Mouse (Mus musculus): ENCODE results near the gene Chrna9.
A peak's percentile ranks its signal among the peaks of the same experiment; 100 is the strongest.

Chrna9 gene

DNA sequence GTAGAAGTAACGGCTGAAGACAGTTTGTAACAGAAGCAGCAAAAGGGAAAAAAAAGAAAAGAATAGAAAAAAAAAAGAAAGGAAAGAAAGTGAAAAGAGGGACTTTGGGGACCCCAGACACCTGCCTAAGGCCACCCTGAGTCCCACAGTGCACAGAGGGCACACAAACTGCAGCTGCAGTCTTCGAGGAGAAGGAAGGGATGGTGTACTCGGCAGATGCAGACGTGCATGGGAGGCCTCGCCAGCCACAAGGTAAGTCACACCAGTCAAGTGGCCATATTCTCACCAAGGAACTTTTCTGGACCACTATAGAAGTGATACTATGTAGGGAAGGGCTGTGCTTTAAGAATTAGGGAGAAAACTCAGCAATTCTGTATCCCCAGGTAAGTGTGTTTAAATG lies at the start of gene Chrna9:
Chrna9 (plus strand) TSS at position 139 of the 400 bp plus-strand sequence.
- no peak for DNase-seq

DNA sequence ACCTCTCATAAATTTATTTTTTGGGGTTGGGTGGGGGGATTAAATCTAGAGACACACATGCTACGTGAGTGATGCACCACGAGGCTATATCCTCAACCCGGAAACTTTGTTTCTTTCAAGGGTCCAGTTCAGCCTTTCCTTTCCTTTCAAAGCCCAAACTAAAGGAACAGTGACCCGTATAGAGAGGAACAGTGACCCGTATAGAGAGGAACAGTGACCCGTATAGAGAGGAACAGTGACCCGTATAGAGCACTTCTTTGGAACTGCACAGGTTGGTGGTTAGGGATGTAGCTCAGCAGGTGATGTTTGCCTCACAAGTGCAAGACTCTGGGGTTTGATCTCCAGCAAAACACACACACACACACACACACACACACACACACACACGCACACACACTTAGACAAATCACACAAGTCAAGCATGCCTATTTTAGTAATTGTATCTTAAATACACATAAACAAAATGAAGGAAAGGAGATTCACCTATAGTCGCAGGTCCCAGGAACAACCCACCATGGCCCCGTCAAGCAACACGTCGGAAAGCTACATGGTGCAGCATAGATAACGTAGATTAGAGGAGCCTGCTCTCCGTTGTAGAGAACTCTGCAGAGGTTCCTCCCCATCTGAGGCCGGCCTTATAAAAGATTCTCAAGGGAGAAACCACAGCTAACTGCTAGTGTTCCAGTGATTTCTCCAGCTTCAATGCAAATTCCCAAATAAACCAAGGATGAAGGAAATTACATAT lies 48.9 kb upstream of the Chrna9 start:
- DNase-seq, result no peak

DNA sequence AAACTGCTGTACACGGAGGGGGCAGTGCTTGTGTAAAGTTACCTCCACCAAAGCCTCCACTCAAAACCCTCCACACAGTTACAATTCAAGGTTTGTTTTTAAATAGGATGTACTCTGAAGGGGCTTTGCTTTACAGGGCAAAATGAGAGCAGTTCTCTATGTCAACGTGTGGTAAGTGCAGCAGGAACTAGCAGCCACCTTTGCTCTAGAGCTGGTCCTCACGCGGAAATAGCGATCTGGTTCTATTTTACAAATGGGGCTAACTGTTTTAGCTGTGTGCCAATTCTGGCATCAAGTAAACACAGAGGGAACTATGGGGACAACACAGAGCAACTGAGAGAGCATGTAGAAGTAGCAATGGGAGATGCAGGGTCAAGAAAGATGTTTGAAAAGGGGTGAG lies 46.6 kb upstream of the Chrna9 start:
- no peak for DNase-seq

DNA sequence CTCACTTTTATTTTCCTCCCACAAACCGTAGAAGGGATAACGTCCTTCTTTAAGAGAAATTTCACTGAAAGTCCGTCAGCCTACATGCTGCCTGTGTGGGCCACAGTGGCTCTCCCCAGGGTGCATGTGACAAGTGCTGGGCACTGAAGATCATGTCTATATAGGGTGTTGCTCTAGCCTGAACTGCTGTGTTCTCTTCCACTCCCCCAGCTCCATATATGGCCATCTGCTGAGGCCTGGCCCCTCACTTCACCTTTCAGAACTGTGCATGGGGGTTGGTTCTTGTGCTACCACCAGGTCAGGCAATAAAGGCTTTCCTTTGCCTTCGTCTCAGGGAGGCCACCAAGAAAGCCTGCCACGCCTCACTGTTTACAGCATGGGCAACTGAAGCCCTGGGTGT lies 45.7 kb upstream of the Chrna9 start:
- no peak for DNase-seq

DNA sequence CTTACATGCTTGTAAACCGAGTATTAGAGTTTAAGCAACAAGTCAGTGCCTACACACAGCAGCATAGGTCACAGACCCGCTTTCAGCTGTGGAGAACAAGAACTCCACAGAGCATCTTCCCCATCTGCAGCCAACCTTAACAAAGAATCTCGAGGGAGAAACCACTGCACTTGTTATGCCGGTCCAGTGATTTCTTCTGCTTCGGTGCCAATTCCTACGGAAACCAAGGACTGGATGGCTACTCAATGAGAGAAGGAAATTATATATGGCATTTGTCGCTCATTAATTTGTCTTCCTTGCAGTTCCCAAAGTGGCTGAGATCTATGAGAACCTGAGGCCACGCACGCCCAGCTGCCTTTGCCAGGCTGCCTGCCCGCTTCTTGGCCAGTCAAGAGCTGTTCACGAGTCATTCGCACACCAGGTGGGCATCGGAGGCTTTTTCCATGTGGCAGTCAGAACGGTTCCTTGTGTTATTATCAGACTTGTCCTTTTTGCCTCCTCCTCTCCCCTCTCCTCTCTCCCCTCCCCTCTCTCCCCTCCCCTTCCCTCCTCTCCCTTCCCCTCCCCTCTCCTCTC lies 43.4 kb upstream of the Chrna9 start:
- DNase-seq, result peak; percentile 8 to 12

DNA sequence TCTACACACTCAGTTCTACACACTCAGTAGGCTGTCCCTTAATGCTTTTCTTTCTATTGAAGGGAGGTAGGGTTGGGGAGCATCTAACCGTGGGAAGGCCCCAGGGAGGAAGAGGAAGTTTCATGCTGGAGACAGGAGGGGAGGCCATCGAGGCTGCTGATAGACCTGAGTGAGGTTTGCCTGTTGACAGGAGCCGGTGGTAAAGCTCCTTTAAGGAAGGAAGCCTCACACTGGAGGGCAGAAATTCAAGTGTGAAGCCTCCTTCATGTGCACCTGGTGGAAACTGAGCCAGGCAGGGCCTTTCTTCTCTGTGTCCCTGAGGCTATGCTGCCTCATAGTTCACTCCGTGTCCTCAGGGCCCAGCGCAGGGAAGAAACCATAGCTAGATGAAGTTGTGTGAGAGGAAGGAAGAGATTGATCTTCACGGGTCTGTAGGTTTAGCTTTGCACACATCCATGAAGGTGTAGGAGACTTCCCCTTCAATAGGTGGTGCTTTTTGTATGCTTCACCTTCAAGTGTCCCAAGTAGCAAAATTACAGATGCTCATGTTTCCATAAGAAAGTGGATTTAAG lies 39.5 kb upstream of the Chrna9 start:
- no peak for DNase-seq

DNA sequence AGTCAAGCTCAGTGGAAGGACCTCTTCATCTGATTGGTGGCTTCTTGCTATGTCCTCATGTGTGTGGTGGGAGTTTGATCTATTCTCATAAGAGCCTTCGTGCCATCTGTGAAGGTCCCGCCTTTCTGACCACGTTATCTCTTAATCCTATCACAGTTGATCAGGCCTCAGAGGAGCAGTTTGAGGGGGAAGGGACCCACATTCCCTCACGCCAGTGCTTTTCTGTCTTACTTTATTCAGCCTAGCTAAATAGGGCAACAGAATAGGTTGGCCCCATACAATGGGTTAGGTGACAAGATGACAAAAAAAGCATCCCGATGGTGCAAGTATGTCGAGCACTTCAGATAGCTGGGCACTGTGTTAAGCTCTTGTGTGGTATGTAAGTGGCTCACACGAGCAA lies 39.0 kb upstream of the Chrna9 start:
- no peak for DNase-seq

DNA sequence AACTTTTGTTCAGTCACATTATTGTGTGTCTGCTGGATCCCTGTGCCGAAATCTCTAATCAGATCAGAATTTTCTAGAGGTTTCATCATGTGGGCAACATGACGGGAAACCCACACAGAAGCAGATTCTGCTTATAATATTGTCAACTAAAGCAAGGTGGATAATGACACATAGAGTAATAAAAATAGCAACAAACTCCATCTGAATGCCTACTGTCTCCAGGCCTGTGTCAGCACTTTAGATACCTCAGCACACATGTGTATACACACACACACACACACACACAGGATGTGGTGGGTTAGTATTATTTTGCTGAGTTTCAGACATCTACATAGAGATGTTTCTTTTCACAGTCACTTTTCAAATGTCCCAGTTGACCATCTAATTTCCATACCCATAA lies 37.0 kb upstream of the Chrna9 start:
- DNase-seq, result no peak

DNA sequence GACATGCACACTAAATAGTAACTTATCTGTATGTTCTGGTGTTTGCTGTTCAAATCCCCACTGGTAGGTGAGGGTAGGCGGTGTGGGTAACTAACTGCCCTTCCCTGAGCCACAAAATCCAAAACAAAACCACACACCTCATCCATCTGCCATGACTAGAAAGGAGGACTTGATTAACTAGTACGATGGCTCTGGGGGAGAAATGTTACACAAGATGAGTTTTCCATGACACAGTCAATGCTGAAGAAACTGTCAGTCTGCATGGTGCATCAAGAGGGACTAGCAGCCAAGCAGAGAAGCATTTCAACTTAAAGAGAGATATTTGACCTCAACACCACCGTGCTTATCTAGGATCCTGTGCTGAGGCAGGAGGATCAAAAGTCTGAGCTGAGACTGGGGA lies 36.0 kb upstream of the Chrna9 start:
- DNase-seq, result no peak

DNA sequence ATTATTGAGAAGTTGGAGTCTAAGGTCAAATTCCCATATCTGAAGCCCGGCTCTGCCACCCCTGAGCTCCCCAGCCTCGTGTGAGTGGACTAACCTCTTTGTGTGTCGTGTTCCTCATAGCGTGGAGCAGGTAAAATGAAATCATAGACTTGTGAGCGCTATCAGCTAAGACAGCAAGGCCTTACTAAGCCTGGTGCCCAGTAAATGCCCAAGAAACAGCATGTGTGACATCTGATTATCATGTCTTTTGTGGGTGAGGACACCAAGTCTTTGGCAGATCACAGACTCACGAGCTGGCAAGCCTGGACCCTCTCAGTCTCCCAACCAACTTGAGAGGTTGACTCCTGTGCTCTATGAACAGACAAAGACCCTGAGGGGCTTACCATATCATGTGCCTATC lies 34.6 kb upstream of the Chrna9 start:
- no peak for DNase-seq

DNA sequence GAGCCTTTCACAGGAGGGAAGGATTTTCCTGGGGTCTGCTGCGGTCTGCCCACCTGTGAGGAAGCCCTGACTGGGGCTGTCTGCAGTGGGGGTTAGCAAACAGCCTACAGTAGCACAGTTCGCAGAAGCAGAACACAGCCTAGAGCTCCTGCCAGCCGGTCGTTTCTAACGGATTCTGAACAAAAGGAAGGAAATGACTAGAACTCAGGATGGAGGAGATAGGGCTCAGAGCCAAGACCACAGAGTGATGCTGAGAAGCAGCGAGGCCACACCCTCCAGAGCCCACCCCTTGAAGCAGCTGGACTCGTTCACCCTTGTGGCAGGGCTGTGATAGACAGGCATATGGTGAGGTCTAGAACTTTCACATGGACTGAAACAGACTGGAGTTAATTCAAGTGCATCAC lies 33.9 kb upstream of the Chrna9 start:
- DNase-seq, result no peak

DNA sequence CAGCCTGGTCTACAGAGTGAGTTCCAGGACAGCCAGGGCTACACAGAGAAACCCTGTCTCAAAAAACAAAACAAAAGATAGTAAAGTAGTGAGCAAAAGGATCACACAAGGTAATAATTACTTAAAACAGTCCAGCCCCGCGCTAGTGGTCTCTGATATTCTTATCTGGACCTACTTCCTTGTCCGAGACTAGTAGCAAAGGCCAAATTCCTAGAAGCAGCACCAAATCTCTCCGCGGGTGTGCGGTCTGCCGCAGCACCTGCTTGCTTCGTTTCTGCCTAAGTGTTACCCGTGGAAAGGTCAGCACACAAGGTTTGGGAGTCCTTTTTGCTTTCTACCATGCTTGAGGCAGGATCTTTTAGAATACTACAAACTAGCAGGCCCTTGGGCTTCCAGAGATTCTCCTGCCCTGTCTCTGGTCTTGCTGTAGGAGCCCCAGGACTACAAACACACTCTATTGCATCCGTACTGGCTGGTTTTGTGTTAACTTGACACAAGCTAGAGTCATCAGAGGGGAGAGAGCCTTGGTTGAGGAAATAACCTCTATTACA lies 32.8 kb upstream of the Chrna9 start:
- DNase-seq, result no peak

DNA sequence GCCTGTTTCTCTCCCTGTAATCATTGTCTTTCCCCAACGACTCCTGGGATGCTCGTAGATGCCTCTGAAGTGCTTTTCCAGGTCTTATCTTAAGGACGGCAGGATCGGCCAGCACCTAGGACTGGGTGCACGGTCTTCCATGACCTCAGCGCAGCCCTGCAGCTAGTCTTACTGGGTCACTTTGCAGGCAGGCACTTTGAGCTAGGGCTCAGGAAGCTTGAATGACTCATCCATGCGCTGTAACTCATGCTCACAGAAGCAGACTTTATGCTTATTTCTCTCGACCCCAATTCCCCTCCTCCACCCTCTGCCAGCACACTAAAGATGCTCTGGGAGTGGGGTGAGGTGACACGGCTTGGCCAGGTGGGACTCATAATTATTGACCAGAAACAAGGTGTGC lies 31.9 kb upstream of the Chrna9 start:
- no peak for DNase-seq

DNA sequence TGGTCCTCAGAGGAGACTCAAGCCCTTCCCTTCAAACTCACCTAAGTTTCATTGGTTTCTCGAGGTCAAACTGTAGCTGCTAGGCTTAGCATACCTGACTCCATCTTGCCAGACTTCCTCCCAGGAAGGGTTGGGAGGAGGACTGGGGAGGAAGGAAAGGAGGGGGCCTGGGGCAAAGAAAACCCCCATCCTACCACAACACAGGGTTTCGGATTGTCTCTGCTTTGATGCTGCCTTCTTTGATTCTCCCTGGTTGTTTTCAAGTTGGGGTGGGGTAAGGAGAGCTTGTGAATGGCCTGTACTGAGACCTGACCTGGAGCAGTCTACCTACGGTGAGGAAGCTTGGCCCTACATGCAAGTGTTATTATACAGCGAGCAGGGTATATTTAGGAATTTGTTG lies 30.2 kb upstream of the Chrna9 start:
- no peak for DNase-seq

DNA sequence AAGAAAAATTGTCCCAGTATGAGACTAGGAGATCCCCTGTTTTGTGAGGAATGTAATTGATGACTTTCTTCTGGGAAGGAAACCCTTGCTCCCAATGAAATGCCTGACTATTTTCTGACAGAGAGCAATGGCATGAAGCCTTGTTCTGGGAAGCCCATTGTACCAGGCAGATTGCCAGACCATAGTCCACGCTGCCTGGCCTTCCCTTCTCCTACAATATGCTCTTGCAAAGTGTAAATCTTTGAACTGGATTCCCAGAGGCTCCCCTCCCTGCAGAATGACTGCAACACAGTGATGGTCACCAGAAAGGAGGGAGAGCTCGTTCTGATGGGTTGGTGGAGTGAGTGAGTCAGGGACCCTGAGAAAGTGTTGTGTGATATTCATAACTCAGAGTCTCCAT lies 26.0 kb upstream of the Chrna9 start:
- DNase-seq, result no peak

DNA sequence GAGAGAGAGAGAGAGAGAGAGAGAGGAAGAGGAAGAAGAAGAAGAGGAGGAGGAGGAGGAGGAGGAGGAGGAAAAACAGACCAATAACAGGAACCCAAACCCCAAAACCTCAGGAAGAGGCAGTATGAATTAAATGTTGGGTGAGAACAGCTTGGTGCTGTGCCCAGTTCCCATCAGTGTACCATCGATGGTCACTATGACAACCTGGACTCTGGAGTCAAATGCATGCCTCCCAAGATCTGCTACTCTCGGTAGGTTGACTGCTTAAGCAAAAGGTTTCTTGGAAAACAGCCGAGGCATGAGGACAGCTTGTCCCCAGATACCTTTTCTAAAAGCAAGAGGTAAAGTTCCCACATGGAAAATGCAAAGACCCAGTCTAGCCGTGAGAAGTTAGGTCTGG lies 25.4 kb upstream of the Chrna9 start:
- DNase-seq, result no peak

DNA sequence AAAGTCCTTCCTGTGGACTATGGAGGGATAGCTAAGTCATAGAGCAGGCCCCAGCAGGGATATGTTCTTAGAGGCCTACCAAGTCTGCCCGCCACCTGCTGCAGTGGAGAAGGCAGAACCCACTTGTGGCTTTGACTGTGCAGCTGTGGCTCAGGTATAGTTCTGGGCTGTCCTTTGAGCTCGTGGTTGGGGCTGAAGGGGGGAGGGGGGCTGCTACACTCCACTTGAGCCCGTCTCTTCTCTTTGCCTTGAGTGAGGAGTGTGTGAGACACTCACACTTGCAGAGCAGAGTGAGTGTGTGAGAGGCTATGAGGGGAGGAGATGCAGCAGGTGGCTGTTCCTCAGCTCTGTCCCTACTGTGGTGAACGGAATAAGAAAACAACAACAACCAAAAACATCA lies 24.3 kb upstream of the Chrna9 start:
- no peak for DNase-seq

DNA sequence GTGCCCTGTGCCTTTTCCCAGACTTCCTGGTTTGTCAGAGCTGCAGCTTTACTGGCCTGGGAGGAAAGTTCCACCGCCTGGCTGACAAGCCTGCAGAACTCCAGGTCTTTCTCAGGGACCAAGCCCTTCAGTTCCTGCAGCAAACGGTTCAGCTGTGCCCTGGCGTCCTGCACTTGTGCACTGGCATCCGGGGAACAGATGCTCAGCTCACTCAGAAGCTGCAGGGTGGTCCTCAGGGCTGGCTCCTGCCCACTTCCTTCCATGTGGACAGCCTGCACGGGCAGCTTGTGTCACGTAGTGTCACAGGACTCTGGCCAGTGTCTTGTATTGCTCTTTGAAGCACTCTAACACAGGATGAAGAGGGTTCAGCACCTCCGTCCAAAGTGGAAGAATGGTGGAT lies 23.0 kb upstream of the Chrna9 start:
- no peak for DNase-seq

DNA sequence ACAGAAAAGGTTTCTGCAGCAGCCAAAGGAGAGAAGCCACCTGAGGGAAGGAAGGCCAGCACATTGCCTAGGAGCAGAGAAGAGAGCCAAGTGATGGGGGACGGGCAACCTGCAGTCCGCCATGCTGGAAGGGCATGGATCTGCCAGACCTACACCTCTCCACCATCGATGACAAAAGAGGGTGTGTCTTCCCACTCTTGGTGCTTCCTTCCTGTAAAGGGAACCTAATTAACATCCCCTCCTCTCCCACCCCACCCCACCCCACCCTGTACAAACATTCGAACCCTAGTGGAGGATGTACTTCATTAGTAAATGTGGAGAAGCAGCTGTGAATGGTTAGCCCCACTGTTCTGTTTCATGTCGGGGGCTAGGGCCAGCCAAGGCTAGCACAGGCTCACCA lies 22.5 kb upstream of the Chrna9 start:
- DNase-seq, result no peak

DNA sequence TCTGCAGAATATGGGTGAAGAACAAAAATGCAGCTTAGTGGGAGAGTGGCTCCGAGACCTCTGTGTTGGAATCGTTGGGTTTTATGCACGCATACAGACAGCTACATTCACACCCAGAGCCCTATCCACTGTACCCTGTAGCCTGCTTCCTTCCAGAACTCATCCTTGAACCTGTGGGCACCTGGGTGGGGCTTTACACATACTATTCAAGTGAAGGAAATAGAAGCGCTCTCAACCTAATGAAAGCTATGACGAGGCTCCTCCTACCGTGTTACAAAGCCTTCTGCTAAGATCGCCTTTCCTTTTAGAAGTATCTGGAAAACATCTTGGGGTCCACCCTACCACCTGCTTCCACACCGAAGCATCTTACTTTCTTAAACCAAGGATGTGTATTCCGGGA lies 21.6 kb upstream of the Chrna9 start:
- no peak for DNase-seq

DNA sequence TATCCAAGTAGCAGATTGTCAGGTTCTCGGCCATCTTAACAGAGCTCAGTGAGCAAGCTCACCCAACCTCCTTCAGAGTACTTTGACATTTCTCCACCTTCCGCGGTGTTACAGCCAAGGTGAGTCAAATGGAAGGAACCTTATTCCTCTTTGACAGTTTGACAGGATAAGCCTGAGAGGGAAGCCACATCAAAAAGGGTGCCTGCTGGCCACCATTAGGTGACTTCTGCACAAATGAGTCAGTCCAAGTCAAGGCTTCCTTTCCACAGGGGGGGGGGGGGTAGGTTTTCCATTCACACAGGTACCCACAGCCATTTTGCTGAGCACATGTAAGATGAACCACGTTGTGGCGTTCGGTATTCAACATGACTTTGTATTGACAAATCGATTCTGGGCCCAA lies 20.4 kb upstream of the Chrna9 start:
- DNase-seq, result no peak

DNA sequence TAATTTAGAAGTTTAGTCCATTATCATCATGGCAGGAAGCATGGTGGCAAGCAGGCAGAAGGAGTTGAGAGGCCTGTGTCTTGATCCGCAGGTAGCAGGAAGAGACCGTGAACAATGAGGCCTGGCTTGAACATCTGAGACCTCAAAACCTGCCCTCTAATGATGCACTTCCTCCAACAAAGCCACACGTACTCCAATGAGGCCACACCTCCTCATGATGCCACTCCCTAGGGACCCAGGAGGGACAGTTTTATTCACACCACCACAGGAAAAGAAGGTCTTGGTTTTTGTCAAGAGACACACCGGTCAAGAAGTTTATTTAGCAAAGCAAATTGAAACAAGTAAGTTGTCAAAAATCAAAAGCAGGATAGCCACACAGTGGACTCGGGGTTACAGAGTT lies 17.8 kb upstream of the Chrna9 start:
- DNase-seq, result no peak

DNA sequence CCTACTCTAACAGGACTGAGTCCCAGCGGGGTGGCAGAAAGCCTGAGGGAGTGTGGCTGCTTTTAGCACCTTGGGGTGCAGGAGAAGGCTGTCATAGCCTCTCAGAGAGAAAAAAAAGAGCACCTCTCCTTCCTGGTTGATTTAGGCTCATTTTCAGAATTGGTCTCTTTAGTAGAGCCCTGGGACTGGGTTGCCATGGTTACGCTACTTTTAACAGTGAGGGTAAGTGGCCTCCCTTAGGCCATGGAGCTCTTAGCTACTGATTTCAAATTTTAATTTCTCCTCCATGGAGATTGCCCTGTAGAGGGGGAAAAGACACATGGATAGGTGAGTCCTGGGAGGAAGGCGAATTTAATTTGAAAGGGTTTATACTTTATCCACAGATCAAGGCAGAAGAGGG lies 16.1 kb upstream of the Chrna9 start:
- DNase-seq, result no peak

DNA sequence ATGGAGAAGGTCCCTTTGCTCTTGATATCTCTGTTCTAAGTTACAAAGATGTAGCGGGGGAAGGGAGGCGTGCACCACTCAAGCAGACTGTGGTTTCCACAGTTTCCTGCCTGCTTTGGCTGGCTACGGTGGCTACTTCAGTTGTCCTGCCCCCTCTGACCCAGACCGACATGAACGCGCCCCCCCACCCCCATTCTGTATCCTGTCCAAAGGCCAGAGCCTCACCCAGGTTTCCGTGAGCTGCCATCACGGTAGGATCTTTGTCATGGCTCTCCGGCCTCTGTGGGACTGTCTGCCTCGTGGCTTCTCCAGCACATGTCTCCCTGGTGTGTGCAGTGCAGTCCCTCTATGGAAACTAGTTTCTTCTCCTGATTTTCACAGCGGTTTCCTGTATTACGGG lies 15.4 kb upstream of the Chrna9 start:
- DNase-seq, result no peak

DNA sequence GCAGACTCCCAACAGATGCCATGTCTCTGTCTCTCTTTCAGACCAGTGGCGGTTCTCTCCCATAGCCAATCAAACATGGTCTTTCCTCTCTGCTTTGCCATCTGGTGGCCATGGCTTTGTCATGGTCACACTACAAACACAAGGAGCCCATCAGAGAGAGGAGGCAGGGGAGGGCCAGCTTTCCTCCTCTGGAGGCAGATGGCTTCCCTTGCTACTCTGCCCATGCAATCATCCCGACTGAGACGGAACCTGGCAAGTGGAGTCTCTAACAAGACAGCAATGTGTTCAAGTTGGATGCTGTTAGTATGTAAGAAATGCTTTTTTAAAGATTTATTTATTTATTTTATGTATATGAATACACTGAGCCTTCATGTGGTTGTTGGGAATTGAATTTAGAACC lies 14.8 kb upstream of the Chrna9 start:
- no peak for DNase-seq
